Comparison of ENCODE assay signal across 8 mouse cellular contexts in genomic region chr8:45628421-45629065, GRCm38 (mm10).
DNase-seq lines count a peak whose midpoint lies in the region; ATAC-seq lines count a peak whose summit lies in the region.

No protein-coding gene starts in this region.

- peak overlapping the region; percentile 91 for H3K9ac ChIP-seq in heart, embryonic 14.5 days (ENCODE audit: low read length)
- H3K9ac ChIP-seq in embryonic facial prominence, embryonic 11.5 days (replicated peaks; ENCODE audit: low read length) = peak overlapping the region; percentile 15; the same call in 1 of the 2 replicates
- H3K9ac ChIP-seq in hindbrain, embryonic 16.5 days (ENCODE audit: low read depth, low read length) = peak overlapping the region; percentile 81
- peak overlapping the region; percentile 87 for H3K9ac ChIP-seq in midbrain, embryonic 16.5 days (ENCODE audit: low read depth, low read length)

- ATAC-seq in heart, embryonic 14.5 days (ENCODE audit: insufficient number of reproducible peaks, insufficient read depth, low FRiP score, low read depth) = no peak
- no peak for ATAC-seq in embryonic facial prominence, embryonic 11.5 days (replicated peaks; ENCODE audit: insufficient number of reproducible peaks, low FRiP score, low TSS enrichment, low read depth)
- ATAC-seq in hindbrain, embryonic 16.5 days = peak; percentile 2; the same call in 1 of the 2 replicates
- peak; percentile 19; the same call in 1 of the 2 replicates for ATAC-seq in midbrain, embryonic 16.5 days

- 30% methylated on average over 9 of the region's 9 CpGs for WGBS in heart, embryonic 14.5 days
- WGBS in embryonic facial prominence, embryonic 11.5 days = 20% methylated on average over 9 of the region's 9 CpGs
- WGBS in hindbrain, embryonic 16.5 days = 11% methylated on average over 9 of the region's 9 CpGs
- 7% methylated on average over 9 of the region's 9 CpGs for WGBS in midbrain, embryonic 16.5 days

- peaks cover 0 to 3% of the 10 kb centered on the region in 2 experiments; a peak in 1 of 4 replicates for H3K4me1 ChIP-seq in heart, embryonic 14.5 days (ENCODE audit: control insufficient read depth in 2 of 2, insufficient read depth in 2 of 2, low read length in 2 of 2)
- no peaks in the 10 kb centered on the region for H3K4me1 ChIP-seq in embryonic facial prominence, embryonic 11.5 days (ENCODE audit: control insufficient read depth, insufficient read depth, low read length)
- peaks cover 10% of the 10 kb centered on the region for H3K4me1 ChIP-seq in hindbrain, embryonic 16.5 days (ENCODE audit: control insufficient read depth, insufficient read depth, low read depth, low read length)
- peaks cover 27% of the 10 kb centered on the region for H3K4me1 ChIP-seq in midbrain, embryonic 16.5 days (ENCODE audit: control insufficient read depth, insufficient read depth, low read length)

- H3K27ac ChIP-seq in heart, embryonic 14.5 days (replicated peaks in 1 of 2; ENCODE audit: control insufficient read depth in 1 of 2, insufficient read depth in 1 of 2, low read depth in 2 of 2, low read length in 2 of 2) = peak overlapping the region; percentile 77 to 97
- H3K27ac ChIP-seq in embryonic facial prominence, embryonic 11.5 days (replicated peaks; ENCODE audit: low read depth, low read length) = no peak overlapping the region
- H3K27ac ChIP-seq in hindbrain, embryonic 16.5 days (ENCODE audit: low read depth, low read length) = peak overlapping the region; percentile 97
- peak overlapping the region; percentile 99 for H3K27ac ChIP-seq in midbrain, embryonic 16.5 days (ENCODE audit: low read length)

- peak overlapping the region; percentile 71 to 80 for H3K4me3 ChIP-seq in heart, embryonic 14.5 days (ENCODE audit: control insufficient read depth in 1 of 2, insufficient read depth in 1 of 2, low read depth in 1 of 2, low read length in 2 of 2)
- peak overlapping the region; percentile 43; the same call in 1 of the 2 replicates for H3K4me3 ChIP-seq in embryonic facial prominence, embryonic 11.5 days (ENCODE audit: low read depth, low read length)
- peak overlapping the region; percentile 65 for H3K4me3 ChIP-seq in hindbrain, embryonic 16.5 days (ENCODE audit: low read length)
- H3K4me3 ChIP-seq in midbrain, embryonic 16.5 days (ENCODE audit: low read depth, low read length) = peak overlapping the region; percentile 77

- DNase-seq in heart, postnatal 4 days = no peak
- DNase-seq in embryonic facial prominence, embryonic 11.5 days (ENCODE audit: low spot score) = no peak
- no peak for DNase-seq in MN1 (ENCODE audit: low spot score)
- DNase-seq in adrenal gland, adult 2 months = no peak
- DNase-seq in layer of hippocampus, adult 9-10 months (ENCODE audit: low spot score) = no peak

- H3K36me3 ChIP-seq in heart, embryonic 14.5 days (ENCODE audit: control insufficient read depth, insufficient read depth, low read length) = no peaks in the 10 kb centered on the region
- no peaks in the 10 kb centered on the region for H3K36me3 ChIP-seq in embryonic facial prominence, embryonic 11.5 days (replicated peaks; ENCODE audit: control insufficient read depth, insufficient read depth, low read depth, low read length)
- H3K36me3 ChIP-seq in hindbrain, embryonic 16.5 days (ENCODE audit: control insufficient read depth, insufficient read depth, low read length) = no peaks in the 10 kb centered on the region
- no peaks in the 10 kb centered on the region for H3K36me3 ChIP-seq in midbrain, embryonic 16.5 days (ENCODE audit: control insufficient read depth, insufficient read depth, low read length)

- H3K4me2 ChIP-seq in heart, embryonic 14.5 days (ENCODE audit: low read length) = peak overlapping the region; percentile 79
- peak overlapping the region; percentile 44 for H3K4me2 ChIP-seq in embryonic facial prominence, embryonic 11.5 days (ENCODE audit: low read depth, low read length)
- peak overlapping the region; percentile 70 for H3K4me2 ChIP-seq in hindbrain, embryonic 16.5 days (ENCODE audit: low read length)
- H3K4me2 ChIP-seq in midbrain, embryonic 16.5 days (ENCODE audit: low read length) = peak overlapping the region; percentile 81

- H3K27me3 ChIP-seq in heart, embryonic 14.5 days (ENCODE audit: control insufficient read depth, insufficient read depth, low read length) = no peaks in the 10 kb centered on the region
- H3K27me3 ChIP-seq in embryonic facial prominence, embryonic 11.5 days (ENCODE audit: control insufficient read depth, insufficient read depth, low read length) = no peaks in the 10 kb centered on the region
- no peaks in the 10 kb centered on the region for H3K27me3 ChIP-seq in hindbrain, embryonic 16.5 days (replicated peaks; ENCODE audit: control insufficient read depth, insufficient read depth, low read length)
- H3K27me3 ChIP-seq in midbrain, embryonic 16.5 days (ENCODE audit: control insufficient read depth, insufficient read depth, low read depth, low read length) = no peaks in the 10 kb centered on the region

- no peaks in the 10 kb centered on the region for H3K9me3 ChIP-seq in heart, embryonic 14.5 days (ENCODE audit: control insufficient read depth, low read length)
- no peaks in the 10 kb centered on the region for H3K9me3 ChIP-seq in embryonic facial prominence, embryonic 11.5 days (replicated peaks; ENCODE audit: control insufficient read depth, low read length)
- H3K9me3 ChIP-seq in hindbrain, embryonic 16.5 days (ENCODE audit: control insufficient read depth, low read length) = no peaks in the 10 kb centered on the region
- H3K9me3 ChIP-seq in midbrain, embryonic 16.5 days (replicated peaks; ENCODE audit: control insufficient read depth, low read length, poor library complexity, severe bottlenecking) = no peaks in the 10 kb centered on the region

Comparison
In these comparisons a context has a peak if more than half of its experiments do, and no peak if none do; other contexts are left out.
1. ATAC-seq: peak in hindbrain, embryonic 16.5 days (single experiment) and midbrain, embryonic 16.5 days (single experiment); none in heart, embryonic 14.5 days (single experiment) and embryonic facial prominence, embryonic 11.5 days (single experiment).
2. H3K9ac ChIP-seq: peak in every context shown above with its lines; median percentile 91 in heart, embryonic 14.5 days; 87 in midbrain, embryonic 16.5 days; 81 in hindbrain, embryonic 16.5 days; 15 in embryonic facial prominence, embryonic 11.5 days.
3. Peak in every context shown above with its lines, with median percentiles within 50 percentile points of each other: H3K4me2 ChIP-seq and H3K4me3 ChIP-seq.